Mouse (Mus musculus) c-Kit-positive CD71-positive TER-119-negative erythroid progenitor cells, embryonic 14.5 days (primary cell): ENCODE results near the gene Rerg.

ENCODE experiments used
- DNase-seq: peaks from one replicate; pipeline ENCODE4 v3.0.0-alpha.2; 2013; ENCODE audit warnings: low read depth

The Rerg gene

GRCm38 (mm10) chr6:137131349-137131748 is 38.9 kb downstream of the Rerg start:
- DNase-seq: no peak

- DNase-seq: no peak
These were observed 43.4 kb downstream of the Rerg start for GRCm38 (mm10) chr6:137126861-137127260.

GRCm38 (mm10) chr6:137126224-137126623 is 44.1 kb downstream of the Rerg start:
- no peak for DNase-seq

DNA sequence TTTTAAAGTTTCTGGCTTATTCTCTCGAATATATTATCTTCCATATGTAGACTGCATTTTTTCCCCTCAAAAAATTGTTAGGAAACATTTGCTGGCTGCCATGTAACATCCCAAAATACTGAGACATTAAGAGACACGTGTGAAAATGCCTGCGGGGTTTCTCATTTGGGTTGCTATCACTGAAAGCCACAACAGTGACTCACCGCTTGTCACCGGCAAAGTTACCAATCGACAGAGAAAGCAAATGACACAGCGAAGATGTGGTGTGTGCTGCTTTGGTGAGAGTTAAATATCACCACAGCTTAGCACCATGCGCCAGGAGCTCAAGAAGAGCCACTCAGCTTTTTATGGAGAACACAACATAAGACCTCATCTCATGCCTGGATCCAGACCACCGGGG is 44.9 kb downstream of the Rerg start:
- DNase-seq: no peak

DNA sequence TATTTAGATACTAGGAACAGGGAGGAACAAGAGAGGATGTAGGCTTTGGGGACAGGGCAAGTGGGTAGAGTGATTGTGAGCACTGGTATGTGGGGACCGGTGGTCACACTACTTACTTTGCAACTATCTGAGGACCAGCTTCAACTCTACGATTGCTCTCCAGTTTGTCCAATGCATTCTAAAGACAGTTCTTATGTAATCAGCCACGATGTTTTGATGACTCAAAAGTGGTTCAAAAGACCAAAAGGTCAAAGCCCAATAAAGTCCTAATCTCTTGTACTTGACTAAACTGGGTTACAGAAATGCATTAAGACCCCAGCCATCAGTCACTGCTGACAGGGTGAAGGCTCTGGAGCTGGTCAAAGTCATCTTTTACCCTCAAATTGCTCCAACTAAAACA is 45.3 kb downstream of the Rerg start:
- DNase-seq: no peak

DNA sequence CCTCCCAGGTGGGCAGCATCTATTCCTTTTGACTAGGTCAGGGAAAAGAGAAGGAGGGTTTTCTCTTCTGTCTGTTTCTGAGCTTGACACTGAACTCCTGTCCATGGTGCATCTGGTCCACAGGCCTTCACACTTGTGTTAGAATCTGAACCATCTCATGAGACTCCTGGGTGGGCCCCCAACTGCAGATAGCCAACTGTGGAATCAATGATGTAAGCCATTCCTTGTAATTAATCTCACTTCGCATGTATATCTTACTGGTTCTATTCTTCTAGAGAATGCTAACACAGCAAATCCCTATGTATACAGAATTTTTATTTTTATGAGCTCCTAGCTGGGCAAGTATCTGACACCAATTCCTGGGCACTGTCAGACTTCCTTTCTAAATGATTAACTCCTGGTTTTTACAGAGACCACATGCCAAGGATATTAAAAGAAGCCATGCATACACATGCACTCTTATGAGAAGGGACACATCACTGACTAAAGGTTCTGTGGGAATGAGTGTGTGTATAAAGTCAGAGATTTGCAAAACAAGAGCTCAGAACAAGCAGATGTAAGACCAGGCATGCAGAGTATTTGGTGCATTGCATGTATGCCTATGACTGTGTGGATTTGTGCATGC is 53.3 kb downstream of the Rerg start:
- DNase-seq: no peak

- DNase-seq: no peak
These were observed 55.4 kb downstream of the Rerg start for GRCm38 (mm10) chr6:137114859-137115258.

DNA sequence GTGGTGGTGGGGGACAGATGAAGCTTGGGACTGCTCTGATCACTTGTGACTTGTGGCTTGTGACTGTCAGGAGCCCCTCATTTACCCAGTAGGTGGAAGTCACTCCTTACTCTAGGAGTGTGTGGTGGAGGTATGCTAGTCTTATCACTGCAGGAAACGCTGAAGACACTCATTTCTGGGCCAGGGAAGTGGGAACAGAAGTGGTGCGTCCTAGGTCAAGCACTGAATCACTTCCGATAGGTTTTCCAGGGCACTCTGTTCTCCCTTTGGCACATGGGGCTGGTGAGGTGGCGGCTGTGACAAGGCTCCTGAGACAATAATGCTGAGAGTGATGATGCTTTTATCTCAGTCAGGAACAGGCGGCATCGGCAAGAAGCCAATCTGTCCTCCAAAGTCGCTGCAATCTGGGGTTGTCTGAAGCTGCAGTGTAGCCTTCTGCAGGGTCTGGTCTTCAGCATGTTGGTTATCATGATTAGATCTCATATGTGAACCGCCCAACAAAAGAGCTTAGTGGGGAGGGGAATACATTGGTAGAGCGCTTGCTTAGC is 59.0 kb downstream of the Rerg start:
- no peak for DNase-seq

DNA sequence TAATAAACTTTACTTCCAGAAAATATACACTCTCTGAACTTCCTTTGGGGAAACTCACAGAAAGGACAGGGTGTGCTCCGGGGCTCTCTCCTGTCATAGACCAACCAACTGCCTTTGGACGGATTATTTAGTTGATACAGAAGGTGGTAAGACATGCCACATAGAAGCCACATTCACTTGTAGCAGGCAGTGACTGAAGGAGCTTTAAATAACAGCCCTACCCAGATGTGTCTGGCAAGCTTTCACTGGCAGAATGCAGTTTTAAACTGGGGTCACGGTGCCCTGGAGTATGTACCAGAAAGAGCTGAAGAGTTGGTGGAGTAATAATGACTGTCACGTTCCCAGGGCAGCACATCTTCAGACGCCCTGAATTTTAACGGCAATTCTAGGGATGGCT is 59.5 kb downstream of the Rerg start:
- no peak for DNase-seq

- DNase-seq: no peak
These were observed 60.2 kb downstream of the Rerg start for GRCm38 (mm10) chr6:137109811-137110777.

DNA sequence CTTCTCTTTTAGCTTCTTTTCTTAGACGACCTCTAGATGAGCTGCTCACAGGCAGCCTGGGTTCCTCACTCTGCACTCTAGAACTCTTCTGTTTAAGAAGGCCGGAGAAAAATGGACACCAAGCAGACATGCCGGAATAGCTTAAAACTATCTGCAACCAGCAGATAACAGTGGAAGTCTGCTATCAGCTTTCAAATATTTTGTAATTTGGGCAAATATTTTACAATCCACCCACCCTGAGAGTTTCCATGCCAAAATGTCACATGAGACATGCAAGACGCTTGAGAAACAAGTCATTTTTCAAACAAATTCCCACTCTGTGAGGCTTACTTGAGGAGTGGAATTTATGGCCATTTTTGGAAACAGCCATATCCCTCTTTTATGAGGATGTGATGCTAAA is 65.0 kb downstream of the Rerg start:
- DNase-seq: no peak

- DNase-seq: no peak
These were observed 67.6 kb downstream of the Rerg start for GRCm38 (mm10) chr6:137102662-137103179.

DNA sequence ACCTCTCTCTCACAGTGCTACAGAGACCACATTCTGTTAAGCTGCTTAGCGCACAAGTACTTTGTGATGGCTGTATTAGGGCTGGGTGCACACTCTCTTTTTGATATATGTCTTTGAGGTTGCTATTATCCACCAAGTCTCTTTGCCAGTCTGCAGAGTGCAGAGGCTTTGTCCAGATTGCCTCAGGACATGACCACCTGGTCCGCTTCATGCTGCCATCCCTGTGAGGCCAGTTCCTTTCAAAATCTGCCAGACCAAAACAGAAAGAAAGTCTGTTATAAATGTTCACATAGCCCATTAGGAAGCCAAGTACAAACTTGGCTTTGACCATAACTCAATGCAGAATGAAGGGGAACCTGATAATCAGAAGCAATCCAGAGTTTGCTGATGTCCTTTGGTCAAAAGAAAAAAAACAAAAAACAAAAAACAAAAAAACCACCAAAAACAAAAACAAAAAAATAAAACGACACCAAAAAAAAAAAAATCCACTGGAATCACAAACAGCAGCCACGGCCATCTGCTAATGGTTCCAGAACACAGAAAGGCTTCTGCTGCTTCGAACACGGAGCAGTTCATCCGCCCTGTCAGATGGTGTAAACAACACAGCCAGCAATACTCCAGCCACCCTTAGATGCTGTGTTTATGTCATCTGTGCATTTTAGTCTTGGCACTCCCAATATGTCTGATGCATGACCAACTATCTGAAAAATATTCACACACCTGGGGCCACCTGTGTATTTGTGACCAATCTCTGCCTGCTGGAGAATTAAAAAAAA is 68.2 kb downstream of the Rerg start:
- no peak for DNase-seq

DNA sequence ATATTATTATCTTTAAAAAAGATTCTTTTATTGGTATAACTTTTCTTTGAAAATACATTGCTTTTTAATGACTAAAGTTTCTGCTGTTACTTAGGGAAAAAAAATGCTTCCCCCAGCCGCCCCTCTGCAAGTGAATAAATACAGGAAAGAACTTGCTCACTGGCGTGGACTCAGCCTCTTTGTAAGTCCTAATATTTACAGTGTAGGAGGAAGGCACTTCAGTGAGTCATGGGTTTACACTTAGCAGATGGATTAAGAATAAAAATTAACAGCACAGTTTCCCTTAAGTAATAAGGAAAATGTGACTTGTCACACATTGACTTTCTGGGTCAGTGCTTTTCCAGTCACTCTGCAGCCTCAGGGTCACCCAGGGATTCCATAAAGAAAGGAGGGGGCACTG is 70.0 kb downstream of the Rerg start:
- DNase-seq: no peak

DNA sequence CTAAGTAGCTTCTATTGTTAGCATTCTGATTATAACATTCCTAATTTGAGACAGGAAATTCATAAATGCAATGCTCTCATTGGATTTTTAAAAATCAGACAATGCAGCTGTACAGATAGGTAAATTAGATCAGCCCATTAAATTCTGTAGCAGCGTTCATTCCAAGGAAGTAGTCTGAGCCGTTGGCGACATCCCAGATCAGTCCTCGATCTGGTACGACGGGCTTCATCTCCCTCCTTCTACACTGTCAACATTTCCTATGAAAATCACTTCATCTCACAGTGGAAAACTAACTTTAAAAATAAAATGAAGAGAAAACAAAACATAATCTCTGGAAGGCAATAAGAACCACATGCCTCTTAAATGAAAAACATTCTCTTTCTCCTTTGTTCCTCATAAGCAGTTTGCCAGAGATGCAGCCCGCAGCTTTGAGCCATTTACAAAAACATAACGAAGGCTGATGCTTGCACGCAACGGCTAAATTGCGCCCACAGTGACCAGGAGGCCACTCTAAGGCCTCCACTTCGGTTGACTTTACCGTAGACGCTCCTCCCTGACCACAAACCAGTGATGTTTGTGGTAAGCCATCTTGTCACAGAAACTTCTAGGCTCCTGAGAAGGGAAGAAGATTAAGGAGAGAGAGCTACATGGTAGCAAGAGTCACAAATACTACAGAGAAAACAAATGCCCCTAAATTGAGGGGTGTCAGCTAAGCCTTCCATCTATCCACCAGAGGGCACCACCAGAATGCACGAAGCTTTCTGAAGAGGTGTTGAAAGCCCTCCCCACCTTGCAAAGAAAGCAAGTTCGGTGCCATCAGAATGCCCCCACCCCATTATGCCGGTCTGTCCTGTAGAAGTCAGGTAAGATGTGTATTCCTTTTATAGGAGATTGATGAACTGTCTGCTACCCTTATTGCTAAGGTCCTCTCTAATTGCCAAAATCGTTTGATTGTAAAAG is 71.8 kb downstream of the Rerg start:
- no peak for DNase-seq

- no peak for DNase-seq
These were observed 75.8 kb downstream of the Rerg start for GRCm38 (mm10) chr6:137094475-137094874.

DNA sequence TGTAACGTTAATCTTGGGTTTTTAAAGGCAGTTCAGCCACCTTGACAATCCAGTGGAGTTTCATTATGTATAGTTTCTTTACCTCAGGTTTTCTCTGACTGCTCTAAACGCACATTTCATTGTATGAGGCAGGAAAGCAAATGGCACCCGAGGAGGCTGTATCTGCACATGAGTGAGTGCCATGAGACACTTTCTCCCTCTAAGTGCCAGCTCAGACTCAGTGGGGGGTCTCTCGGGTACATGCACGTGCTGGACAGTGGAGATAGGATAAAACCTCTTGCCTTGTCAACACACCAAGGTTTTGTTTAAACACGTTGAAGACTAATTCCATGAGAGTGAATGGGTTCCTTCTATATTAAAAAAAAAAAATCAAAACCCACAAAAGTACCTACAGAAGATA is 81.8 kb downstream of the Rerg start:
- no peak for DNase-seq

DNA sequence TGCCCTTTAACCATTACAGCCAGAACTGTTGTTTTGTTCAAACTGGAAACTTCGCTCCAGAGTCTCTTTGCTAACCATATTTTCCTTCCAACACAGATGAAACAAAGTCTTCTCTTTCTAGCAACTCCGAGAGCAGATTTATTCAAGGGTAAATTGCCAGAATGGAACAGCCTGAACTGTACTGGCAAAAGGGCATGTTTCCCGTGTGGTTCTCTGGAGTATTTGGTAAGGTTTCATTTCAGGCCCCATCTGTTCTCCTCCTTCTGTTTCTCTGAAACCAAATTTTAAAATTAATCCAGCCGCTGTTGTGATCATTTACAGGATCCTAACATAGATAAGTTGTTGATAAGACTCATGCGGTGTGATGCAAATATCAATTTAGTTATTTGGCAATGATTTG is 82.3 kb downstream of the Rerg start:
- no peak for DNase-seq

GRCm38 (mm10) chr6:137087470-137087869 is 82.8 kb downstream of the Rerg start:
- DNase-seq: no peak

DNA sequence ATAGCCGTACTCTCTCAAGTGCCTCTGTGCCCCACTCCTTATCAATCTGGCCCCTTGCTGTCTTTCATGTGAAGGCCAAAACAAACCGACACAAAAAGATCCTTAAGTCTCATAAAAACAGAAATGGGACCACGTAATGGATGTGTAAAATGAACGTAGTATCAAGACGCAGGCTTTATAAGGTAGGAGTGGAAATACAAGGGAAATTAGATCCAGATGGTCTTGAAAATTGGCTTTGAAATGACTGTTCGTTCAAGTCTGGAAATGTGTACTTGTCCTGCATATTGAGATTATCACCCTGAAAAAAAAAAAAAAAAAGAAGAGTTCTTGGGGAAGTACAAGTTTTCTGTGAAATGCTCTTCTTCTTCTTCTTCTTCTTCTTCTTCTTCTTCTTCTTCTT is 90.6 kb downstream of the Rerg start:
- no peak for DNase-seq

- DNase-seq: no peak
These were observed 93.6 kb downstream of the Rerg start for GRCm38 (mm10) chr6:137076731-137077130.
